Mouse (Mus musculus): ENCODE measurements around the gene Creb5.

Creb5 gene

GRCm38 (mm10) chr6:53545989-53546388 is 258.9 kb downstream of the Creb5 start:
- DNase-seq (ENCODE audit: low spot score in 2 of 2), result no peak

- DNase-seq (ENCODE audit: low spot score in 2 of 2), result no peak
Measured at GRCm38 (mm10) chr6:53548236-53548635, 261.2 kb downstream of the Creb5 start.

- DNase-seq (ENCODE audit: low spot score in 2 of 2), result no peak
Measured at GRCm38 (mm10) chr6:53549409-53549808, 262.3 kb downstream of the Creb5 start.

GRCm38 (mm10) chr6:53556050-53556449 is 269.0 kb downstream of the Creb5 start:
- DNase-seq (ENCODE audit: low spot score in 2 of 2), result no peak

GRCm38 (mm10) chr6:53560928-53561327 is 273.9 kb downstream of the Creb5 start:
- no peak for DNase-seq (ENCODE audit: low spot score in 2 of 2)

- DNase-seq (ENCODE audit: low spot score in 2 of 2), result no peak
Measured at GRCm38 (mm10) chr6:53562586-53562985, 275.5 kb downstream of the Creb5 start.

GRCm38 (mm10) chr6:53563546-53564185 is 276.6 kb downstream of the Creb5 start:
- DNase-seq (ENCODE audit: low spot score in 2 of 2), result no peak

GRCm38 (mm10) chr6:53569436-53569835 is 282.4 kb downstream of the Creb5 start:
- no peak for DNase-seq (ENCODE audit: low spot score in 2 of 2)

GRCm38 (mm10) chr6:53570906-53571305 is 283.8 kb downstream of the Creb5 start:
- no peak for DNase-seq (ENCODE audit: low spot score in 2 of 2)

GRCm38 (mm10) chr6:53571571-53572122 is 284.6 kb downstream of the Creb5 start:
- DNase-seq (ENCODE audit: low spot score in 2 of 2), result no peak

GRCm38 (mm10) chr6:53572456-53572855 is 285.4 kb downstream of the Creb5 start:
- DNase-seq (ENCODE audit: low spot score in 2 of 2), result no peak

GRCm38 (mm10) chr6:53572979-53573710 is 286.1 kb downstream of the Creb5 start:
- DNase-seq (ENCODE audit: low spot score in 2 of 2), result peak; percentile 35 to 80

GRCm38 (mm10) chr6:53573711-53574065 is 286.6 kb downstream of the Creb5 start:
- no peak for DNase-seq (ENCODE audit: low spot score in 2 of 2)

GRCm38 (mm10) chr6:53574097-53574496 is 287.0 kb downstream of the Creb5 start:
- no peak for DNase-seq (ENCODE audit: low spot score in 2 of 2)

GRCm38 (mm10) chr6:53575191-53575590 is 288.1 kb downstream of the Creb5 start:
- no peak for DNase-seq (ENCODE audit: low spot score in 2 of 2)

- DNase-seq (ENCODE audit: low spot score in 2 of 2), result no peak
Measured at GRCm38 (mm10) chr6:53575836-53576235, 288.8 kb downstream of the Creb5 start.

- DNase-seq (ENCODE audit: low spot score in 2 of 2), result no peak
Measured at GRCm38 (mm10) chr6:53576841-53577240, 289.8 kb downstream of the Creb5 start.

- DNase-seq (ENCODE audit: low spot score in 2 of 2), result no peak
Measured at GRCm38 (mm10) chr6:53577776-53578175, 290.7 kb downstream of the Creb5 start.

- DNase-seq (ENCODE audit: low spot score in 2 of 2), result no peak
Measured at GRCm38 (mm10) chr6:53580346-53580745, 293.3 kb downstream of the Creb5 start.

GRCm38 (mm10) chr6:53583234-53583875 is 296.3 kb downstream of the Creb5 start:
- no peak for DNase-seq (ENCODE audit: low spot score in 2 of 2)

- DNase-seq (ENCODE audit: low spot score in 2 of 2), result no peak
Measured at GRCm38 (mm10) chr6:53584718-53585405, 297.8 kb downstream of the Creb5 start.

- DNase-seq (ENCODE audit: low spot score in 2 of 2), result no peak
Measured at GRCm38 (mm10) chr6:53589746-53590145, 302.7 kb downstream of the Creb5 start.
